Mouse (Mus musculus) heart, embryonic 12.5 days (tissue): ENCODE measurements around the gene Hoxa7. TPM values are rescaled to one million over a fixed set of nuclear protein-coding genes. Genes with fewer than 3 reads are reported as not detected.

ENCODE experiments used
- ATAC-seq: fragments of 200-750 bp; cut with Nextera tagmentation; 2 replicates; pipeline ENCODE4 v1.8.0; 2017; ENCODE audit warnings: moderate TSS enrichment, moderate library complexity; ENCODE audit not compliant: insufficient number of reproducible peaks, low FRiP score
- H3K27ac ChIP-seq: fragments of 300-500 bp; sonication (generic); 2 replicates; pipeline ENCODE4 v1.5.1; 2016; ENCODE audit warnings: mild to moderate bottlenecking, moderate library complexity; ENCODE audit not compliant: poor library complexity, severe bottlenecking
- H3K27me3 ChIP-seq: fragments of 300-500 bp; sonication (generic); replicated peaks from 2 replicates; pipeline ENCODE4 v1.6.1; 2016; ENCODE audit warnings: mild to moderate bottlenecking, moderate library complexity
- H3K36me3 ChIP-seq: fragments of 300-500 bp; sonication (generic); 2 replicates; pipeline ENCODE4 v1.6.1; 2016; ENCODE audit warnings: mild to moderate bottlenecking, moderate library complexity
- H3K4me1 ChIP-seq: fragments of 300-500 bp; sonication (generic); replicated peaks from 2 replicates; pipeline ENCODE4 v1.6.1; 2016; ENCODE audit warnings: mild to moderate bottlenecking
- H3K4me2 ChIP-seq: fragments of 300-500 bp; sonication (generic); 2 replicates; pipeline ENCODE4 v1.6.1; 2016; ENCODE audit warnings: mild to moderate bottlenecking, moderate library complexity
- H3K4me3 ChIP-seq: fragments of 300-500 bp; sonication (generic); 2 replicates; pipeline ENCODE4 v1.5.1; 2016; ENCODE audit warnings: mild to moderate bottlenecking
- H3K9ac ChIP-seq: fragments of 300-500 bp; sonication (generic); 2 replicates; pipeline ENCODE4 v1.6.1; 2016; ENCODE audit warnings: mild to moderate bottlenecking, moderate library complexity
- H3K9me3 ChIP-seq: fragments of 300-500 bp; sonication (generic); replicated peaks from 2 replicates; pipeline ENCODE4 v1.6.1; 2016; ENCODE audit warnings: mild to moderate bottlenecking, moderate library complexity
- WGBS: fragments of 180-500 bp; shearing (Covaris S2); methylation state at CpG from one replicate; pipeline ENCODE4 v1.1.7; 2016; 5-methylcytosine and 5-hydroxymethylcytosine counted together
- polyA plus RNA-seq: library from polyadenylated mRNA; unstranded; fragments of >200 nt; fragmentation: Nextera tagmentation; extraction: Ambion mirVana; gene quantifications from 2 replicates; pipeline ENCODE4 v1.2.1, GENCODE M21; 2016

Hoxa7 gene
- polyA plus RNA-seq, 1 experiment from 2014 or later = not detected

GRCm38 (mm10) chr6:52175864-52176263 lies 45.8 kb downstream of the Hoxa7 start:
- Histone ChIP-seq H3K4me3 (peak overlapping the region; percentile 40), H3K27me3 (peaks cover 95% of the 10 kb centered on the region), H3K36me3 (no peaks in the 10 kb centered on the region), H3K9ac (peak overlapping the region; percentile 21; the same call in 1 of the 2 replicates), H3K4me2 (peak overlapping the region; percentile 47), H3K27ac (peak overlapping the region; percentile 61), H3K9me3 (no peaks in the 10 kb centered on the region), H3K4me1 (peaks cover 17% of the 10 kb centered on the region)
- ATAC-seq = no peak
- 3% methylated on average over 18 of the region's 35 CpGs for WGBS

DNA sequence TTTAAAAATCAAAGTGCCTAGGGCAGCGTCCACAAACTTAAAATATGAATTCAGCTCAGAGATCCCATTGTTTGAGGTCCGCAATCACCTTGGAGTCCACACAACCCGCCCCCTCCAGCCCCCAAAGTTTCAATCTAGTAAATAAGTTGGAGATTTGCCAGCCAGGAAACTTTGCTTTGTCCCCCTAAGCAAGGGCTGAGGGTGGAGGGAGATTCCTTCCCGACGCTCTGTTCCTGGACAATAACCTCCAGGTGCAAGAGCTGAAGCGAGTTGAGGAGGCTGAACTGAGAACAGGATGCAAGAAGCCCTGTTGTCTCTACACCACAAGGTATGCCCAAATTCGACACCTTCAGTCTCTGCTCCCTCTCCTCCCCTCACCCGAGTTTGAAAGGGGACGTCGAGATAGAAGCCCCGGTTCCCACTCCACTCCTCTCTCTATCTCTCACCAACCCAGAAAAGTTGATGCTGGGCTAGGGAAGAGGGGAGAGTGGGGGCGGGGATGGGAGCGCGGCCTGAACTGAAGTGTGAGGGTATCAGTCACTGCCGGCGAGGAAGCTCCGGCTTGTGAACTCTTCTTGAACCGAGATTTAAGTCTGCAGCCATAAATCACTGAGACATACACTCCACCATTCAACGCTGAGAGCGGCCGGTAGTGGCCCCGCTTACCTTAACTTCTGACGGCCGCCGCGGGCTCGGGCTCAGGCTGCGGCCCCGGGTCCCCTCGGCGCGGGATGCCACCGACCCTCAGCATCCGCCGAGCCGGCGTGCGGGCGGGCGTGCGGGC lies 46.5 kb downstream of the Hoxa7 start:
- Histone ChIP-seq H3K27me3 (peaks cover 95% of the 10 kb centered on the region), H3K4me2 (peak overlapping the region; percentile 47), H3K4me1 (peaks cover 24% of the 10 kb centered on the region), H3K4me3 (peak overlapping the region; percentile 40), H3K36me3 (no peaks in the 10 kb centered on the region), H3K9ac (peak overlapping the region; percentile 21; the same call in 1 of the 2 replicates), H3K9me3 (no peaks in the 10 kb centered on the region), H3K27ac (peak overlapping the region; percentile 61)
- WGBS = under 1% methylated on average over 41 of the region's 41 CpGs
- ATAC-seq = peak; percentile 45; the same call in 1 of the 2 replicates

DNA sequence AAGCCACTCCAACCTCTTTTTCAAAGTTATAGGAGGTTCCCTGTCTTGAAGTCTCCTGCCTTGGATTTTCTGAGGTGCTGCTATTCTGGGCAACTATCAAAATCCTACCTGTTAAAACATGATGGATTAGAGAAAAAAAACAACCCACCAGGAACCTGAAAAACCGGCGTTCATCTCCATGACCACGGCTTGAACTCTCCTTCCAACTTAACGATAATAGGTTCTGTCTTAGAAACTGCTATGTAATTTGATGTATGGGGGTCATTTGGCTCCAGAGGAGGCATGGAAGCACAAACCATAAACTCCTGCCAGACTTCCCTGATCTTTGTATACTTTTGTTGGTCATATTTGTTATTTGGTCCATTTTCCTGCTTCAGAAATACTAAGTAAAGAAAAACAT lies 48.0 kb downstream of the Hoxa7 start:
- Histone ChIP-seq H3K9ac (no peak overlapping the region), H3K27ac (no peak overlapping the region), H3K27me3 (peaks cover 90% of the 10 kb centered on the region), H3K4me3 (no peak overlapping the region), H3K4me2 (0 out of 2 replicates have a peak overlapping the region, but pooled peaks have one; percentile 49), H3K36me3 (no peaks in the 10 kb centered on the region), H3K4me1 (peaks cover 25% of the 10 kb centered on the region), H3K9me3 (no peaks in the 10 kb centered on the region)
- 6% methylated on average over 4 of the region's 4 CpGs for WGBS
- no peak for ATAC-seq

GRCm38 (mm10) chr6:52172501-52172900 lies 49.2 kb downstream of the Hoxa7 start:
- H3K4me1 ChIP-seq = peaks cover 25% of the 10 kb centered on the region
- H3K4me2 ChIP-seq = peak overlapping the region; percentile 49
- H3K27ac ChIP-seq = no peak overlapping the region
- H3K27me3 ChIP-seq = peaks cover 90% of the 10 kb centered on the region
- H3K4me3 ChIP-seq = peak overlapping the region; percentile 24
- no peak for ATAC-seq
- WGBS = under 1% methylated on average over 35 of the region's 35 CpGs
- H3K9me3 ChIP-seq = no peaks in the 10 kb centered on the region
- no peaks in the 10 kb centered on the region for H3K36me3 ChIP-seq
- H3K9ac ChIP-seq = no peak overlapping the region

DNA sequence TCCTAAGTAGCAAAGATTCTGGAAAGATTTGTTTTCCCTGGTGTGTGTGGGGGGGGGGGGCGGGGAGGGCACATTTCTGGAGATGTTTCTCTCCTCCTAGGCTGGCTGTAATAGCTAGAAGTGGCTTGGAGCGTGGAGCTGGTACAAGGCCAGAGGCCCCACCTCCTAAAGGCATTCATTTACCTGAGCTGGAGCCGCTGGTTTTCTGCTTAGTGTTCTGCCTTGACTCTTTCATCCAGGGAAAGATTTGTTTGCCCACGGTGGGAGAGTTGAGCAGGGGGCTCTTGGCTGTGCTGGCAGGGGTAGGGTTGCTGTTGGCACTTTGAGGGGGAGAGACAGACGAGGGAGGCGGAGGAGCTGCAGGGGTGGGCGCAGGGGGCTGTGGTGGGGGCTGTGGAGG lies 49.7 kb downstream of the Hoxa7 start:
- no peak for ATAC-seq
- peak overlapping the region; percentile 49 for H3K4me2 ChIP-seq
- WGBS = 21% methylated on average over 7 of the region's 7 CpGs
- no peaks in the 10 kb centered on the region for H3K36me3 ChIP-seq
- H3K27ac ChIP-seq = no peak overlapping the region
- H3K27me3 ChIP-seq = peaks cover 90% of the 10 kb centered on the region
- no peak overlapping the region for H3K9ac ChIP-seq
- H3K9me3 ChIP-seq = no peaks in the 10 kb centered on the region
- peaks cover 25% of the 10 kb centered on the region for H3K4me1 ChIP-seq
- H3K4me3 ChIP-seq = peak overlapping the region; percentile 24

DNA sequence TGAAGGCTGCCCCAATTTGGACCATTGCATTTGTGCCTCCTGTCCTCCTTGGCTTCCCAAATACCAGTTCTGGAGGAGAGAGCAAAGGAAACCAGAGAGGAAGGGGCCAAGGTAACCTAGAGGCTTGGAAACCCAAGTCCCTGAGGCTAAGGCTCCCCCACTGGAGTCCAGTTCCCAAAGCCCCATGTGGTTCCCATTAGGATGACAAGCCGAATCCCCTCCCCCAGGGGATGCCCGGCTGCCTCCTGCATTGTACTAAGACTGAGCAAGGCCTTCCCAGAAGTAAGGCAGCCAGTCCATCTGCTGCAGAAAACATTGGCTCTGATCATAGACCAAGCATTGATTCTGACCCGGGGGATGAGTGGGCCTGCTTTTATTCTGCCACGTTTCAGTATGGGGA lies 50.3 kb downstream of the Hoxa7 start:
- H3K4me1 ChIP-seq = peaks cover 25% of the 10 kb centered on the region
- no peak for ATAC-seq
- H3K4me2 ChIP-seq = no peak overlapping the region
- no peak overlapping the region for H3K9ac ChIP-seq
- H3K4me3 ChIP-seq = no peak overlapping the region
- no peaks in the 10 kb centered on the region for H3K36me3 ChIP-seq
- H3K27ac ChIP-seq = no peak overlapping the region
- WGBS = 9% methylated on average over 4 of the region's 4 CpGs
- no peaks in the 10 kb centered on the region for H3K9me3 ChIP-seq
- peaks cover 90% of the 10 kb centered on the region for H3K27me3 ChIP-seq

GRCm38 (mm10) chr6:52170898-52171223 lies 50.8 kb downstream of the Hoxa7 start:
- no peak overlapping the region for H3K27ac ChIP-seq
- WGBS = 5% methylated on average over 5 of the region's 5 CpGs
- no peaks in the 10 kb centered on the region for H3K9me3 ChIP-seq
- H3K36me3 ChIP-seq = no peaks in the 10 kb centered on the region
- no peak overlapping the region for H3K4me3 ChIP-seq
- peaks cover 24% of the 10 kb centered on the region for H3K4me1 ChIP-seq
- ATAC-seq = no peak
- no peak overlapping the region for H3K9ac ChIP-seq
- peak overlapping the region; percentile 17; the same call in 1 of the 2 replicates for H3K4me2 ChIP-seq
- peaks cover 90% of the 10 kb centered on the region for H3K27me3 ChIP-seq

DNA sequence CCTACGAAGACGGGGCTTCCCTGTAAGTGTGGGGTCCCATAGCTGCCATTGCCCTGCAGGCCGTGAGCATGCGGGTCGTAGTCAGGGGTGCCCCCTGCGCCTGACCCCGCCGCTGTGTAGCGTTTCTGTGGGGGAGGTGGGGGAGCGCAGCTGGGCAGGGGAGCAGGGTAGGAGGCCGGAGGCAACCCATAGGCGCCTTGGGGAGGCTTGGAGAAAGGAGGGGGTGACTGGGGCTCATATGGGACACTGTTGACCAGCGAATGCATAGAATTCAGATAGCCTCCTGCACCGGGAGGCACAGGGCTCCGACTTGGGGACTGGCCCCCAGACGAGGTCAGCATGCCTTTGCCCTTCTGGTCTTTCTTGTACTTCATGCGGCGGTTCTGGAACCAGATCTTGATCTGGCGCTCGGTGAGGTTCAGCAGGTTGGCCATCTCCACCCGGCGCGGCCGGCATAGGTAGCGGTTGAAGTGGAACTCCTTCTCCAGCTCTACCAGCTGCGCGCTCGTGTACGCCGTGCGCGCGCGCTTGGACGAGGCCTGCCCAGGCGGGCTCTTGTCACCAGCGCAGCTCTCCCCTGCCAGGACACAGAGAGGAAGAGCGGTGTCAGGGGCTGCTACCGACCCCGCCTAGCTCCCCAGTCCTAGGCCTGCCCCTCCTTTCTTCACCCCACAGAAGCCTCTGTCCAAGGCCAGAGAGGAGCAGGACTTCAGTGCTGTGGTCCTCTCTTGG lies 51.3 kb downstream of the Hoxa7 start:
- Histone ChIP-seq H3K9ac (no peak overlapping the region), H3K4me1 (peaks cover 19% of the 10 kb centered on the region), H3K27ac (no peak overlapping the region), H3K36me3 (no peaks in the 10 kb centered on the region), H3K27me3 (peaks cover 90% of the 10 kb centered on the region), H3K4me3 (0 out of 2 replicates have a peak overlapping the region, but pooled peaks have one; percentile 1), H3K4me2 (peak overlapping the region; percentile 17), H3K9me3 (no peaks in the 10 kb centered on the region)
- peak; percentile 33; the same call in 1 of the 2 replicates for ATAC-seq
- WGBS = 2% methylated on average over 40 of the region's 40 CpGs

- H3K27ac ChIP-seq = no peak overlapping the region
- no peak overlapping the region for H3K9ac ChIP-seq
- no peak overlapping the region for H3K4me2 ChIP-seq
- peaks cover 90% of the 10 kb centered on the region for H3K27me3 ChIP-seq
- 0 out of 2 replicates have a peak, but pooled peaks have one; percentile 14 for ATAC-seq
- H3K36me3 ChIP-seq = no peaks in the 10 kb centered on the region
- H3K4me1 ChIP-seq = peaks cover 19% of the 10 kb centered on the region
- no peak overlapping the region for H3K4me3 ChIP-seq
- H3K9me3 ChIP-seq = no peaks in the 10 kb centered on the region
- 10% methylated on average over 16 of the region's 16 CpGs for WGBS
Observed at GRCm38 (mm10) chr6:52169499-52170165, 52.0 kb downstream of the Hoxa7 start.

DNA sequence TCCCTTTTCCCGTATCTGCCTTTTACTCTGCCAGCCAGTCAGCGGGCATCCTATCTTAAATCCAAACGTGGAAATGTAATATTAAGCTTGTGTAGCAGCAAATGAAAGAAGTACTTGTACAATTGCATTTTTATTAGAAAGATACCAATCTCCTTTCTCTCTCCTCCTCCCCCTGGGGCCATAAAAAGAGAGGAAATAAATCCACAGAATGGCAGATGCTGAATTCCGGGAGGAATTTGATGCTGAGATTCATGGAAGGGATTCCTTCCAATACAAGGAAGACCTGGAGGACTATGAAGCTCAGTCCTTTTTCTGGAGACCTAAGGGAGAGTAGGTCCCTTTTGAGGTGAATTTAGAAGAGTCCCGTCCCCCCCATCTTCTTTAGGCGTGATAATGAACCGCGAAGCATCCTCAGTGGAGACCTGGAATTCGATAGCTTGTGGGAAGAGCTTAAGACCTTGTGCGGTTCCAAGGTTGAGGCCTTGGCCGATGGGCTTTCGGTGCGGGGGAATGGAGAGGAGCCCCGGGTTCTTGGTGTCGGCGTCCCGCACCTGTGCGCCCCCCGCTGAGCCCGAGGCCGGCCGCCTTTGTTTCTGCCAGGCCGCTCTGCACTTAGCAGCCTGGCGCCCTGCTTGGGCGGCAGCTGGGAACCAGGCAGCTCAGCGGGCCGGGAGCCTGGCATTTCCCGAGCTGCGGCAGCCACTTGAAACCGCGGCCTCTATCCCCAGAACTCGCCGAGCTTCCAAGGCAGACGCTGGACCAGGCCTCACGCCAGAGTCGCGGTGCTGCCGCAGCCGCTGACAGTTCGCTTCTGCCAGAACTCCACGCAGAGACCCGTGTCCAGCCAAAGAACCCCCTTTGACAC lies 53.2 kb downstream of the Hoxa7 start:
- H3K36me3 ChIP-seq = no peaks in the 10 kb centered on the region
- H3K27ac ChIP-seq = no peak overlapping the region
- WGBS = 5% methylated on average over 42 of the region's 42 CpGs
- H3K27me3 ChIP-seq = peaks cover 95% of the 10 kb centered on the region
- peak overlapping the region; percentile 12; the same call in 1 of the 2 replicates for H3K4me2 ChIP-seq
- ATAC-seq = no peak
- no peaks in the 10 kb centered on the region for H3K9me3 ChIP-seq
- H3K4me3 ChIP-seq = no peak overlapping the region
- H3K9ac ChIP-seq = no peak overlapping the region
- peaks cover 21% of the 10 kb centered on the region for H3K4me1 ChIP-seq
